Mouse (Mus musculus): Measurements from ENCODE around the gene Bdh1.

DNA sequence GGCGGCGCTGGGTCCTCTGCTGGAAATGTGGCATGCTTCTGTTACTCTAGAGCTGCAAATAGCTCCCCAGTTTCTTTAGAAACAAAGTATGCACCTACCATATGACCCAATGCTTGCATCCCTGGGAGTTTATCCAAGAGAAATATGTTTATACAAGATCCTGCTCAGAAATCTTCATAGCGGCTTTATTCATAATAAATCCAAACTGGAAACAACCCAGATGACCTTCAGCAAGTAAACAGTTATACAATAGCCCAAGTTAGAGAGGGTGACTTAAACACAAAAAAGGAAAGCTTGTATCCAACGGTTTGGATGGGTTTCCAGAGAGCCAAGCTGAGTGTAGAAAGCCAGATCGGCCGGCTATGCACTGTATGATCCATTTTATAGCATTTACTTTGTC, 22.4 kb downstream of the Bdh1 start:
- no peak for TF ChIP-seq CTCF (IDR thresholded peaks at IDR 0.05; ENCODE audit: low read depth)
- TF ChIP-seq EP300 (IDR thresholded peaks at IDR 0.05; ENCODE audit: low read depth), result no peak

Data from liver, embryonic 14.5 days (tissue).